Mouse (Mus musculus): ENCODE data around the gene Morn1.

The Morn1 gene

DNA sequence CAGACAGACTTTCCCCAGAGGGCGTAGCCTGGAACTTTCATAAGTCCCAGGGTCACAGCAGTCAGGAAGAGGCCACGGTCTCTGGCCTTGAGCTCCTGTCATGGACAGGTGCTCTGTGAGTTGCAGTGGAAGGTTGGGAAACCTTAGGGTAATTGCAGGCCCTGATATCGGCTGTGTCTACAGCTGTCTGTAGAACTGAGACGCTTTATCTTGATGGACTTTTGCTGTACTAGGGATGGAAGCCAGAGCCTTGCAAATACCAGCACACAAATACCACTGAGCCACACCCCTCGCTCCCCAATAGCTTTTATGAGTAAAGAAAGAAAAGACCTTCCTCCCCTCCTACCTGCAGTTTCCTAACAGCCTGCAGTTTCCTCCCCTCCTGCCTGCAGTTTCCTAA, 34.2 kb downstream of the Morn1 start:
- no peaks in the 10 kb centered on the region for H3K36me3 ChIP-seq (ENCODE audit: control insufficient read depth, insufficient read depth, low read length, poor library complexity, severe bottlenecking)
- no peaks in the 10 kb centered on the region for H3K27me3 ChIP-seq (ENCODE audit: control insufficient read depth, insufficient read depth, low read length, poor library complexity, severe bottlenecking)
- DNase-seq (ENCODE audit: low read depth, low spot score) = no peak

DNA sequence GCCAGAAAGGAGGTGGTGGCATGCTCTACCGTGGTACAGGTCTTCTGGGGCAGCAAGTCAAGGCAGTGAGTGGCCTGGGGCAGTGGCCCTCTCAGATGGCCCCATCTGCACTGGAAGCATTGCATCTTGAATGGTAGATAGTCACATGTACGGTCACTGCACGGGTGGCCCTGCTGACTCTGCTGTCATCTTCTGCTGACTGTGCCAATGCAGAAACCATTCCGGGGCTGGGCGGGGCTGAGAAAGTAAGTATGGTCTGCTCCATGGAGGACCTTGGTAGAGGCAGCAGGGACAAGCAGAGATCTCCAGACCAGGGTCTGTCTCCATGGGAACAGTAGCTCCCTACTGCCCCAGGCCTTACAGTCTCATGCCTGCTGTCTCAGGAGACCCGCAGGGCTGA, 34.8 kb downstream of the Morn1 start:
- Histone ChIP-seq H3K27me3 (ENCODE audit: control insufficient read depth, insufficient read depth, low read length, poor library complexity, severe bottlenecking) (no peaks in the 10 kb centered on the region), H3K36me3 (ENCODE audit: control insufficient read depth, insufficient read depth, low read length, poor library complexity, severe bottlenecking) (no peaks in the 10 kb centered on the region)
- DNase-seq (ENCODE audit: low read depth, low spot score) = no peak

DNA sequence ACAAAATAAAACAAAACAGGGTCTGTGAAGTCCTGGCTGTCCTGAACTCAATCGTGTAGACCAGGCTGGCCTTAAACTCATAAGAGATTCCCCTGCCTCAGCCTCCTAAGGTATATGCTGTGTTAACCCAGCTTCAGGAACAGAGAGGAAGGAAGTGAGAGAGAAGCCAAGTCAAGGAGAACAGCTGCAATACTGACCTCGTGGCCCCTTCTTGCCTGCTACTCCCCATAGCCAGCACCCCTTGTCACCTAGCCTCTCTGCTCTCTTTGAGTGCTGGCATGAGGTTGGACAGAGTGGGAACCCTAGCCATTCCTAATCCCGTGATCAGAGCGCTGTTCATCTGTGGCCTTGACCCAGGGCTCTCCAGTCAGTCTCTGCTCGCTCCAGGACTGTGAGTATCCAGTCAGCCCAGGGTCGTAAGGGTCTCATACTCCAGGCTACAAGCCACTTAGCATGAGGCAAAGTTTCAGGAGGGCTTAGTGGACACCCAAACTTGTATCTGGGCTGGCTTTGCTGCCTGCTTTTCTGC, 35.6 kb downstream of the Morn1 start:
- Histone ChIP-seq H3K27me3 (ENCODE audit: control insufficient read depth, insufficient read depth, low read length, poor library complexity, severe bottlenecking) (no peaks in the 10 kb centered on the region), H3K36me3 (ENCODE audit: control insufficient read depth, insufficient read depth, low read length, poor library complexity, severe bottlenecking) (no peaks in the 10 kb centered on the region)
- DNase-seq (ENCODE audit: low read depth, low spot score) = no peak

DNA sequence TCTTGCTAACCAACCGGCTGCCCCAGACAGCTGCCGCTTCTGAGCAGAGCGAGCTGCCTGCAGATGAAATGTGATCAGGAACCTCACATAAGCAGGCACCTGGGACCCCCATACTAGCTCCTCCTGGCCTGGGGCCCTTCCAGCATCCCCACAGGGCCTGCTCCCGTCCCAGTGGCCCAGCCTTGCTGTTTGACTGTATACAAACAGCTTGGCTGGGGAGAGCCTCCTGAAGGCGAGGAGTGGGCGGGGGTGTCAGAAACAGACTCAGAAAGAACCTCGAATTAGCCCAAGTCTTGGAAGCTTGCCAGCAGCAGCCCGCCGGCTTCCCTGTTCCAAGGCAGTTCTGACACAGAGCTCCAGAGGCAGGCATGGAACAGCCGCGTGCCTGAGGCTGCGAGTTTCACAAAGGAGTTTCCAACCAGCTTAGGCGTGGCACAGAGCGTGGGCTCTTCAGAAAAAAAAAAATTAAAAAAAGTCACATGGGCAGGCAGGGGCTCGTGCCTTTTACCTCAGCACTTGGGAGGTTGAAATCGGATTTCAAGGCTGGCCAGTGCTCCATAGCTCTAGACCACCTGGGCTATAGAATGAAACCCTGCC, 36.2 kb downstream of the Morn1 start:
- no peak for DNase-seq (ENCODE audit: low read depth, low spot score)
- Histone ChIP-seq H3K27me3 (ENCODE audit: control insufficient read depth, insufficient read depth, low read length, poor library complexity, severe bottlenecking) (no peaks in the 10 kb centered on the region), H3K36me3 (ENCODE audit: control insufficient read depth, insufficient read depth, low read length, poor library complexity, severe bottlenecking) (no peaks in the 10 kb centered on the region)

- no peak for DNase-seq (ENCODE audit: low read depth, low spot score)
- Histone ChIP-seq H3K27me3 (ENCODE audit: control insufficient read depth, insufficient read depth, low read length, poor library complexity, severe bottlenecking) (no peaks in the 10 kb centered on the region), H3K36me3 (ENCODE audit: control insufficient read depth, insufficient read depth, low read length, poor library complexity, severe bottlenecking) (no peaks in the 10 kb centered on the region)
Measured at GRCm38 (mm10) chr4:155123868-155124534, 37.6 kb downstream of the Morn1 start.

DNA sequence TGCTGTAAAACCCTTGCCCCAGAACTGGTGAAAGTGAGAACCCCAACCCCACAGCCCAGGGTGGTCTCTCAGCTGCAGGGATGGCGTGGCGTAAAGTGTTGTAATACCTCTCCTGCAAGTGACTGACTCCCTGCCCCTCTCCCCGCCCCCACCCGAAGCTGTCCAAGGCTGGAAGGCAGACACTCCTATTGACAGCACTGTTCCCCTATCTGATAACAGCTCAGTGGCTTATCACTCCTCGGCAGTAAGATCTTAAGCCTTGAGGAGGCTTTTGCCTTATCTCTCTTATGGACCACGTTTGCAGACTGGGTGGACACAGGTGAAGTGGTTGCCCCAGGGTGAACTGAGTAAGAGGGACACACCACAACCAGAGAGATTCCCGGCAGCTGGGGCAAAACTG, 38.9 kb downstream of the Morn1 start:
- Histone ChIP-seq H3K36me3 (ENCODE audit: control insufficient read depth, insufficient read depth, low read length, poor library complexity, severe bottlenecking) (no peaks in the 10 kb centered on the region), H3K27me3 (ENCODE audit: control insufficient read depth, insufficient read depth, low read length, poor library complexity, severe bottlenecking) (no peaks in the 10 kb centered on the region)
- no peak for DNase-seq (ENCODE audit: low read depth, low spot score)

DNA sequence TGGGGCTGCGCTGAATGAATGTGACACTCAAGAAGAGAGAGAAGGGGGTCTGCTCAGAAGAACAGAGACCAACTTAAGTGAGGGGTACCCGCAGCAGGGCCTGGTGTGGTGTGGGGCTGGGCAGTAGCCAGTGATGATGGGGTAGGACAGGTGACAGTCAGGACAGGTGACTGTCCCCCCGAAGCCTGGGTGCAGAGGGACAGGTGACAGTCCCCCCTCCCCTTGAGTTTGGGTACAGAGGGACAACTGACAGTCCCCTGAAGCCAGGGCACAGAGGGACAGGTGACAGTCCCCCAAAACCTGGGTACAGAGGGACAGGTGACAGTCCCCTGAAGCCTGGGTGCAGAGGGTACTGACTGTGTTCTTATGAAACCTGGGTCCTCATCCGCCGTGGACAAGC, 39.8 kb downstream of the Morn1 start:
- no peak for DNase-seq (ENCODE audit: low read depth, low spot score)
- no peaks in the 10 kb centered on the region for H3K36me3 ChIP-seq (ENCODE audit: control insufficient read depth, insufficient read depth, low read length, poor library complexity, severe bottlenecking)
- H3K27me3 ChIP-seq (ENCODE audit: control insufficient read depth, insufficient read depth, low read length, poor library complexity, severe bottlenecking) = no peaks in the 10 kb centered on the region

DNA sequence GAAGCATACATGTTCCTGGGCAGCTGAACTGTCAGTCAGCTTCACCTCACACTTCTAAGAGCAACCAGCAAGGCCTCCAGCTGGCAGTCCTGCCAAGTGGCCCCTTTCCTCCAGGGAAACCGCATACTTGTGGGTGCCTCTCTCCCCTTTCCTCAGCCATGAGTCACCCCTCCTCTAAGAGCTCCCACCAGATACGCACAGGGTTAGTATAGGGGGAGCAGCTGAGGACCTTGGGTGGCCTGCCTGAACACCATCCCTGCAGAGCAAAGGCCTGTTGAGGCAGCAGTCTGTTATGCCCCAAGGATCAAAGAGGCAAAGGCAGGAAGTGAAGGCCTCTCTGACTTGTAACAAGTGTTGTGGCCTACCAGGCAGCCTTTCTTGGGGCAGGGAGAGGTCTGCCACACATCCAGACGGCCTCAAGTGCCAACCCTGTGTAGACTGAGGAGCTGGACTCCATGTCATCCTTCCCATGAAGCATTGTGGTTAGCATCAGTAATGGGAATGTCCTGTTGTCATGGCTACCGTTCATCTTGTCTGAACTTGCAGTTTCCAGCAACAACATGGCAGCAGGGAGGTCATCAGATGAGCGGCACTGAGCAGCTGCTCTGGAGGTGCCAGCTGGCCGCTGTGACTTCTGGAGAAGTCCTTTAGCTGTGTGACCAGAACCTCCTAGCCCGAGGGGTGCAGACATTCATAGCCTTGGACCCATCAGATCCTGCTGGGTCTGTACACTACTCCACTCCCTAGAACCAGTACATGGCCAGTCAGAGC, 40.4 kb downstream of the Morn1 start:
- peak; percentile 27 for DNase-seq (ENCODE audit: low read depth, low spot score)
- H3K27me3 ChIP-seq (ENCODE audit: control insufficient read depth, insufficient read depth, low read length, poor library complexity, severe bottlenecking) = no peaks in the 10 kb centered on the region

GRCm38 (mm10) chr4:155128411-155128810, 42.0 kb downstream of the Morn1 start:
- Histone ChIP-seq H3K27me3 (ENCODE audit: control insufficient read depth, insufficient read depth, low read length, poor library complexity, severe bottlenecking) (no peaks in the 10 kb centered on the region), H3K36me3 (ENCODE audit: control insufficient read depth, insufficient read depth, low read length, poor library complexity, severe bottlenecking) (no peaks in the 10 kb centered on the region)
- no peak for DNase-seq (ENCODE audit: low read depth, low spot score)

More for the DNA sequence above, 40.4 kb downstream of the Morn1 start:
- H3K36me3 ChIP-seq (ENCODE audit: control insufficient read depth, insufficient read depth, low read length, poor library complexity, severe bottlenecking) = no peaks in the 10 kb centered on the region

- Histone ChIP-seq H3K36me3 (ENCODE audit: control insufficient read depth, insufficient read depth, low read length, poor library complexity, severe bottlenecking) (no peaks in the 10 kb centered on the region), H3K27me3 (ENCODE audit: control insufficient read depth, insufficient read depth, low read length, poor library complexity, severe bottlenecking) (no peaks in the 10 kb centered on the region)
- peak; percentile 67 for DNase-seq (ENCODE audit: low read depth, low spot score)
Measured at GRCm38 (mm10) chr4:155129132-155129917, 42.9 kb downstream of the Morn1 start.

DNA sequence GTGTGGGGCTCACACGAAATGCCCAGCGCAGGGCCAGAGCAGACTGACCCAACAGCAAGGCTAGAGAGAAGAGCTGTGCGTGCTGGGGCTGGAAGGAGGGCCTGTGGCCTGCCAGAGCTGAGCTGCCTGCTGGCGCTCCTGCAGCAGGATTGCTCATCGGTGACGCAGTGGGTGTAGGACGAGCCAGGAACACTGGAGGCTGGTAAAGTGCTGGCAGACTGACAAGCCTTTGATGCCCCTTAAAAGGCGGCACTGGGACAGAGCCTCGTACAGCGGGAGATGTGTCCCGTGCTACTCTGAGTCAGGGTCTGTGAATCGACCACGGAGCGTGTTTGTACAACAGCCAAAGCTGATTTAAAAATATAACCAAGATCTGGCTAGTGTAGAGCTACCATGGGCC, 43.6 kb downstream of the Morn1 start:
- no peaks in the 10 kb centered on the region for H3K36me3 ChIP-seq (ENCODE audit: control insufficient read depth, insufficient read depth, low read length, poor library complexity, severe bottlenecking)
- H3K27me3 ChIP-seq (ENCODE audit: control insufficient read depth, insufficient read depth, low read length, poor library complexity, severe bottlenecking) = no peaks in the 10 kb centered on the region
- no peak for DNase-seq (ENCODE audit: low read depth, low spot score)

DNA sequence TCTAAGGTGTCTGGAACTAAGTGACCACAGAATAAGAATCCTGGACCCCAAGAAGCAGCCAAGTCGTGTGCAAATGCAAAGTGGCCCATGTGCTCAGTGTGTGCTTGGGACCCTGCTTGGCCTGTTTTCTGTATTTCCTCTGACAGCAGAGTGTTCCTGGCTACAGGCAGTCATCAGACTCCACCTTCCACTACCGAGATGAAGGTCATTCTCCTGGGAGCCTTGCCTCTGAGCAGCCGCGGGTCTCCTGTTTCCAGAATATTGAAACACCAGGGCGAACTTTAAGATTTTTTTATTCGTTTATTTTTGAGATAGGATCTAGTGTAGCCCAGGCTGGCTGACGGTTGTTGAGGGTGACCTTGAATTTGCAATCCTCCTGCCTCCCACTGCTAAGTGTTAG, 44.2 kb downstream of the Morn1 start:
- Histone ChIP-seq H3K27me3 (ENCODE audit: control insufficient read depth, insufficient read depth, low read length, poor library complexity, severe bottlenecking) (no peaks in the 10 kb centered on the region), H3K36me3 (ENCODE audit: control insufficient read depth, insufficient read depth, low read length, poor library complexity, severe bottlenecking) (no peaks in the 10 kb centered on the region)
- DNase-seq (ENCODE audit: low read depth, low spot score) = no peak

- DNase-seq (ENCODE audit: low read depth, low spot score) = no peak
- no peaks in the 10 kb centered on the region for H3K36me3 ChIP-seq (ENCODE audit: control insufficient read depth, insufficient read depth, low read length, poor library complexity, severe bottlenecking)
Measured at GRCm38 (mm10) chr4:155133188-155133587, 46.8 kb downstream of the Morn1 start.

DNA sequence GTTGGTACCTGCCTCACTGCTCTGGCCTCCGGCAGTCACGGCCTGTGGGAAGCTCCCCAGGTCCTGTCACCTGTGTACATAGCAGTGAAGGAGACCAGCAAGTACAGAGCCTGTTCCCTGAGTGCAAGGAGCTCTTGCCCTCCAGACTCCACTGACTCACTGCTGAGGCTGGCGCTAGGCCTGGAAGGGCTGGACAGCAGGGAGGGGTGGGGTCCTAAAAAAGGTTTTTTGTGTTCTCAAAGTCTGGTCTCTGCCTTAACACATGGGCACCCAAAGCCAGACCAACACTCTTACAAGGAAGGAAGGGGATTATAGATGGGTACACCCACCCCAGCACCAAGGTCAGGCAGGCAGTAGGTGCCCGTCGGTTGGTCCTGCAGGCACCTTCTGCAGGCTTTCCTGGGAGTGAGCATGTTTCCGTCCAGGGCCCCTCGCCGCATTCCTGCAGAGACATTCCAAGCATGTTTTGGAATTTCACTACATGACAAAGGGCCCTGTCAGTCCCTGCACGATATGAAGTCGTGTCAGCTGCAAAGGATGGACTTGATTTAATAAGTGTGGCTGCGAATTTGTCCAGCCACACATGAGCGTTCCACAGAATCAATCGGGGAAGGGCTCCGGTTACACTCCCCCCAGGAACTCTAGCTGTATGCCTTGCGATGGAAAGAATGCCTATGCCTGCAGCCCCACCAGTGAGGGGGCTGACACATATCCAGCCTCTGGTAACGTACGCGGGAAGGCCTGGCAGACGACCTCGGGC, 47.5 kb downstream of the Morn1 start:
- no peak for DNase-seq (ENCODE audit: low read depth, low spot score)
- H3K36me3 ChIP-seq (ENCODE audit: control insufficient read depth, insufficient read depth, low read length, poor library complexity, severe bottlenecking) = no peaks in the 10 kb centered on the region
- H3K27me3 ChIP-seq (ENCODE audit: control insufficient read depth, insufficient read depth, low read length, poor library complexity, severe bottlenecking) = no peaks in the 10 kb centered on the region

More at GRCm38 (mm10) chr4:155133188-155133587, 46.8 kb downstream of the Morn1 start:
- H3K27me3 ChIP-seq (ENCODE audit: control insufficient read depth, insufficient read depth, low read length, poor library complexity, severe bottlenecking) = no peaks in the 10 kb centered on the region
